Mouse (Mus musculus) cortical plate, adult 2 months (tissue): ENCODE results near the gene Ifi35. TPM values are rescaled to one million over a fixed set of nuclear protein-coding genes. Genes with fewer than 3 reads are reported as not detected.
A peak's percentile ranks its signal among the peaks of the same experiment; 100 is the strongest.

Experiments
- H3K27ac ChIP-seq: fragments of 200-500 bp; 2 replicates; pipeline ENCODE4 v1.5.1; 2012; ENCODE audit warnings: low read length, control low read depth, inconsistent platforms; ENCODE audit not compliant: insufficient read depth
- H3K4me1 ChIP-seq: fragments of 200-500 bp; 2 replicates; pipeline ENCODE4 v1.6.1; 2011; ENCODE audit warnings: low read length; ENCODE audit not compliant: control insufficient read depth, insufficient read depth
- H3K4me3 ChIP-seq: fragments of 200-500 bp; 2 replicates; pipeline ENCODE4 v1.5.1; 2011; ENCODE audit warnings: mild to moderate bottlenecking, low read length, control low read depth; ENCODE audit not compliant: insufficient read depth
- CTCF ChIP-seq: fragments of 200-500 bp; IDR thresholded peaks from 2 replicates; pipeline ENCODE4 v1.5.1; 2011; ENCODE audit warnings: mild to moderate bottlenecking, control low read depth, low read length; ENCODE audit not compliant: insufficient read depth; ENCODE audit errors: extremely low read depth
- POLR2A ChIP-seq: fragments of 200-500 bp; IDR thresholded peaks from 2 replicates; pipeline ENCODE4 v1.6.1; 2011; ENCODE audit warnings: mild to moderate bottlenecking, low read length, control low read depth; ENCODE audit not compliant: insufficient read depth; ENCODE audit errors: extremely low read depth
- polyA plus RNA-seq: library from polyadenylated mRNA; depleted of rRNA; stranded (reverse); fragments of >200 nt; gene quantifications from 2 replicates; pipeline ENCODE4 v1.2.3, GENCODE M21; 2012; rRNA removed

Ifi35 gene
- polyA plus RNA-seq, result 6.8 and 7.3 TPM in 2 replicates

- Histone ChIP-seq H3K27ac (0 out of 2 replicates have a peak within 1 kb of the TSS, but pooled peaks have one; percentile 45), H3K4me1 (no peaks in the 10 kb centered on the region; the same call in 1 of the 2 replicates), H3K4me3 (peak within 1 kb of the TSS; percentile 36)
- TF ChIP-seq CTCF (no peak), POLR2A (0 out of 2 replicates have a peak, but pooled peaks have one; percentile 28)
These were observed at the start of gene Ifi35 for GRCm38 (mm10) chr11:101448274-101448746. Gene Ifi35, plus strand, starts transcription at chr11:101448407.

- TF ChIP-seq CTCF (no peak), POLR2A (no peak)
- Histone ChIP-seq H3K27ac (no peak overlapping the region), H3K4me1 (peaks cover 3% of the 10 kb centered on the region; the same call in 1 of the 2 replicates), H3K4me3 (no peak overlapping the region)
These were observed 32.9 kb upstream of the Ifi35 start for GRCm38 (mm10) chr11:101415306-101415705.

- peak overlapping the region; percentile 76 for H3K4me3 ChIP-seq
- peaks cover 3% of the 10 kb centered on the region; the same call in 1 of the 2 replicates for H3K4me1 ChIP-seq
- TF ChIP-seq CTCF (no peak), POLR2A (no peak)
- peak overlapping the region; percentile 17; the same call in 1 of the 2 replicates for H3K27ac ChIP-seq
These were observed 31.6 kb upstream of the Ifi35 start for GRCm38 (mm10) chr11:101416433-101417100.

DNA sequence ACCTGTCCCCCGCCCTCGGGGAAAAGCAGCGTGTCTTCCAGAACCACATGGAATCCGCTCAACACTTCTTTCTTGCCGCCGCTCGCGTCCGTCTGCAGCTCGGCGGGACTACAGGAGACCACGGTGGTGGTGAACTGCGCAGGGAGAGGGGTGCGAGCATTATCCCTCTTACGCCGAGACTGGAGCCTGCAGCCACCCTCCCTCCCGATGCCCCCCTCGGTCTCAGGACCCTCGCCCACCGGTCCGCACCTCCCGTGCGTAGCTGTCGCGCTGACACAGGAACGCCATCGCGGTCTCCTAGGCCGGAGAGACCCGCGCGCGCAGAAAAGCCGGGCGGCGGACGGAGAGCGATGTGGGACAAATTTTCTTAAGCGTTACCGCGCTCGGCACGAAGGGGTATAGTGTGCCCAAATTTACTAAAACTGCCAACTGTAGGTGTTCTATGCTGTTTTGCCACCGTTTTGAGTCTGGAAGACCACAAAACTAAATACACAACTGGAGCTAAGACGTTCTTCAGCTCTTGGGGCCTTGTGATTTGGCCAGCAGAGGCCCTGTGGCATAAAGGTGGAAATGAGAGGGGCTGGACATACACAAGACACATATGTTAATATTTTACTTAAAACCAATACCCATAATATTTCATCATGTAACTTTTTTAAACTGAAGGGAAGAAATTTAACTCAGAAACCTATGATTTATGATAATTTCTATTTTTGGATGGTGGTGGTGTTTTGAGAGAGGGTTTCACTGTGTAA, 30.9 kb upstream of the Ifi35 start, which contains the start of gene Aarsd1:
Gene Aarsd1, minus strand, starts transcription at position 515 of the 755 bp plus-strand sequence.
- Histone ChIP-seq H3K27ac (peak within 1 kb of the TSS; percentile 17; the same call in 1 of the 2 replicates), H3K4me3 (peak within 1 kb of the TSS; percentile 76), H3K4me1 (peaks cover 3% of the 10 kb centered on the region; the same call in 1 of the 2 replicates)
- TF ChIP-seq POLR2A, result peak; percentile 21; the same call in 1 of the 2 replicates
- TF ChIP-seq CTCF, result no peak

DNA sequence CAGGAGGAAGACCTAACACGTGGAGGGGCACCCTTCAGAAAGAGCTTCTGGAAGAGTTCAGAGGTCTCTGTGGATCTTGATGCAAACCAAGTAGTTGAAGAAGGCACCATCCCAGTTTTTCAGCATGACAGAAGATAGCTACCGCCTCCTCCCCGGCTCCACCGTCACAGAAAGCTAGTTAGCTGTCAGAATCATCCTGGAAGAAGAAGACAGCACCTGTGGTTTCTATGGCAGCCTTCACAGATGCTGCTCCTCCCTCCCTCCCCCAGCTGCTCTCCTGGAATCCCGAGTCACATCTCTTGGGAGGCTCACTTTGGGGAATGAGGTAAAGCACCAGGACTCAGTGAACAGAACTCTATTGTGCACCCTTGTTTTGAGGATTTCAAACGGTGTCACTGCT, 29.2 kb upstream of the Ifi35 start:
- no peak overlapping the region for H3K4me3 ChIP-seq
- TF ChIP-seq CTCF (no peak), POLR2A (no peak)
- H3K4me1 ChIP-seq, result peaks cover 3% of the 10 kb centered on the region; the same call in 1 of the 2 replicates
- no peak overlapping the region for H3K27ac ChIP-seq

GRCm38 (mm10) chr11:101419610-101420009, 28.6 kb upstream of the Ifi35 start:
- Histone ChIP-seq H3K4me3 (no peak overlapping the region), H3K4me1 (peaks cover 4% of the 10 kb centered on the region; the same call in 1 of the 2 replicates), H3K27ac (no peak overlapping the region)
- no peak for TF ChIP-seq POLR2A
- peak; percentile 21 for TF ChIP-seq CTCF

GRCm38 (mm10) chr11:101420148-101420547, 28.1 kb upstream of the Ifi35 start:
- Histone ChIP-seq H3K27ac (no peak overlapping the region), H3K4me3 (no peak overlapping the region), H3K4me1 (peaks cover 4% of the 10 kb centered on the region; the same call in 1 of the 2 replicates)
- TF ChIP-seq POLR2A, result no peak
- no peak for TF ChIP-seq CTCF

- Histone ChIP-seq H3K27ac (peak within 1 kb of the TSS; percentile 92), H3K4me3 (peak within 1 kb of the TSS; percentile 92), H3K4me1 (peaks cover 2% of the 10 kb centered on the region; the same call in 1 of the 2 replicates)
- TF ChIP-seq CTCF (no peak), POLR2A (no peak)
These were observed 23.9 kb upstream of the Ifi35 start, which contains the start of gene Gm27029 for GRCm38 (mm10) chr11:101424105-101424851. Gene Gm27029, minus strand, starts transcription at chr11:101424796.
